Mouse (Mus musculus) CD4-positive helper T cell, adult 2 months (primary cell): Measurements from ENCODE around the gene AI597479.
"Not testable (repeated sequence)": the region's sequence is repeated elsewhere in the genome, so short reads cannot be mapped to it uniquely, and the experiment has no call there.

ENCODE experiments used
- DNase-seq: peaks from one replicate; pipeline ENCODE4 v3.0.0-alpha.2; 2012; ENCODE audit warnings: low read depth, missing footprints, low spot score

Gene AI597479

GRCm38 (mm10) chr1:43124726-43125125 lies 26.2 kb downstream of the AI597479 start:
- DNase-seq = no peak

GRCm38 (mm10) chr1:43127196-43127595 lies 28.7 kb downstream of the AI597479 start:
- no peak for DNase-seq

- no peak for DNase-seq
Measured at GRCm38 (mm10) chr1:43127820-43128610, 29.5 kb downstream of the AI597479 start.

- DNase-seq = no peak
Measured at GRCm38 (mm10) chr1:43130219-43130981, 31.9 kb downstream of the AI597479 start.

DNA sequence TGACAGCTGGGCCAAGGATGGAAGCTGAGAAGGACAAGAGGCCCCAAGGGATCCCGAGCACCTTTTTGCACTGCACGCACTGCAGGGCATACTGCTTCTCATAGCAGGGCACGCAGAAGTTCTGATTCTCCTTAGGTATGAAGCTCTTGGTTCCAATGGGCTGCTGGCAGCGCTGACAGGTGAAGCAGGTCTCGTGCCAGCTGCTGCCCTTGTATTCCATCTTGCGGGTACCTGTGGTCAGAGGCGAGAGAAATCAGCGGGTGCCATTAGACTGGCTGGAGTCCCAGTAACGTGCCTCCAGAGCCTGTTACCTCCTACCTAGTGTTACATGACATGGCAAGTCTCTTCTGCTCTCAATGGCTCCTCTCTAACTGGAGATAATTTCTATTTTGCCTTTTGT lies 33.1 kb downstream of the AI597479 start:
- DNase-seq = no peak

GRCm38 (mm10) chr1:43136488-43137029 lies 38.0 kb downstream of the AI597479 start:
- DNase-seq = not testable (repeated sequence)

DNA sequence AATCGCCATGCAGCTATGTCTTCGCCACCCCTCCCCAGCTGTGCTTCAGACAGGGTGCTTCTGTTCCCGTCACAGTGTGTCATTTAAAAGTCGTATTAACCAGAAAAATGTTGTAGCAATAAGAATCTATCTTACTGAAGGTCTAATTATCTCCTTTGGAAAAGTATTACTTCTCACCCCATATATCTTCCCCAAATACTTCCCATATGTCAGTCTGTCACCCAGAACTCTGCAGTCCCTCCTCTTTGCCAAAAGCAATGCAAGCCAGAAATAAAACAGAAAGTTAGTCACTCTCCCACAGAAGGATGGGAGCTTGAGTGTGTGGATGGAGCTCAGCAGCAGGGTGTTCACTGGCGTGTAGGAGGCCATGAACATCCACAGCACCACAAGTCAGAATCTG lies 38.8 kb downstream of the AI597479 start:
- no peak for DNase-seq

- DNase-seq = no peak
Measured at GRCm38 (mm10) chr1:43138268-43138812, 39.8 kb downstream of the AI597479 start.

GRCm38 (mm10) chr1:43139587-43140266 lies 41.2 kb downstream of the AI597479 start:
- peak; percentile 81 for DNase-seq

DNA sequence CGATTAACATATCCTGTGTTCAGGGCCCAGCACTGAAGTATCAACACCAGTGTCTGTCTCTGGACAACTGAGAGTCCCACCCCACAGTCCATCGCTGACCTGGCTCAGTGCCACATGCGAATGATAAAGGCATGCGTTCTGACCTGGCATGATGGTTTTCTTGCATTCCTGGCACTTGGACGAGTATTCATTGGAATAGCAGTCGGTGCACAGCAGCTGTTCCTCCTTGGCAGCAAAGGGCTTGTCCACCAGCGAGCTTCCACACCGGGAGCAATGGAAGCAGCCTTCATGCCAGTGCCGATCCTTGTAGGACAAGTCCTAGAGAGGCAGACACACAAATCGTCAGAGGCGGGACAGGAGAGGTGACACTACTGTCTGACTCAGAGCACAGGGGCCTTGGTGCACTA lies 43.0 kb downstream of the AI597479 start:
- no peak for DNase-seq

DNA sequence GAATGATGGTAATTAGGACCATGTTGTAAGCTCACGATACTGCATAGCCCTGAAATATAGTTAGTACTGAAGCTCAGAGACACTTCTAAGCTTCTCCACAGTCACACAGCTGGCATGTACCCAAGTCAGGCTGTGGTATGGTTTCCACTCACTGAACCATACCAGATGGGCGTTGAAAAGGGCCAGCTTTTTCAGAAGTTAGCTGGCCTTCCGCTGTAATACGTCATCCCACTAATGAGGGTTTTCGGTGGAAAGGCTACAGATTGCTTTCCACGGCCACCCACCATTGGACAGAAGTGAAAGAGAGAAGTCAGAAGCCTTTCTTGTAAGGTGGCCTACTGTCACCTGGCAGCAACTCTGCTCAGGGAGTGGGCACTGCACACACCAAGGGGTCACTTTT lies 44.3 kb downstream of the AI597479 start:
- DNase-seq = no peak

GRCm38 (mm10) chr1:43143284-43143683 lies 44.8 kb downstream of the AI597479 start:
- DNase-seq = no peak

DNA sequence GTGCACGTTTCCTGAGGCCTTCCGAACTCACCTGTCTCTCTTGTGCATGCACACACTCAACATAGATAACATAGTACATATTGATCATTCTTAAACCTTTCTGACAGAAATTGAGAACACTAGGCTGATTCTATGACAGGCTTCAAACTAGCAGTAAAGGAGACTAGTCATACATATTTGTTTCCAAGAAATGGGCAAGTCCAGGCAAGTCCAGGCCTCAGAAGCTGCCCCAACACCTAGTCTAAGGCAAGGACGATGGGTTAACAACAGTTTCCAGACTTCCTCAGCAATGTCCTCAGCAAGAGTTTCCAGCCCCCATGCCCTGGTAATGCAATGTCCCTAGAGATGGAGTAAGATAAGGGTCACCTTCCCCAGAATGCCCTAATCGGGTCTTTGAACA lies 45.3 kb downstream of the AI597479 start:
- no peak for DNase-seq

DNA sequence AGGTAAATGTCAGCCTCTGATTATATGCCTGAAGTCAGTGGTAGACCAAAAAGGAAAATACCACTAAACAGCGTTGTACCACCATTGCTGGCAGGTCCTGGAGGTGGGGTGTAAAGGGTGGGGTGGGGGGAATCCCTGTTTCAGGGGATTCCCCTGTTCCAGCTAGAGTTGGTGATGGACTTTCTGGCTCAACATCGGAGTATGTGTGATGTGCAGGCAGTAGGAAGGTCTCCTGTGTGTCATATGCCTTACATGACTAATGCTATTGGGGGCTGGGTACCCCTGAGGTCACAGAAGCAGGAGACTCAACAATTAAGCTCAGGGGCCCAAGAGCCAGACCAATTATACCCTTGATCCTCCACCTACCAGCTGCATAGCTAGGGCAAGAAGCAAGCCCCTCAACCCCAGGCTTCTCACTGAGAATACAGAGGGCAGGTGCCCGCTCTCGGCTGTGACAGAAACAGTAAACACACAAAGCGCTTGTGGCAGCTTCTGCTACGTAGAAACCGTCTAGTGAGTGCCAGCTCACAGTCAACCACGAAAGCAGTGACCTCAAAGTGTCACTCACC lies 45.9 kb downstream of the AI597479 start:
- DNase-seq = no peak

DNA sequence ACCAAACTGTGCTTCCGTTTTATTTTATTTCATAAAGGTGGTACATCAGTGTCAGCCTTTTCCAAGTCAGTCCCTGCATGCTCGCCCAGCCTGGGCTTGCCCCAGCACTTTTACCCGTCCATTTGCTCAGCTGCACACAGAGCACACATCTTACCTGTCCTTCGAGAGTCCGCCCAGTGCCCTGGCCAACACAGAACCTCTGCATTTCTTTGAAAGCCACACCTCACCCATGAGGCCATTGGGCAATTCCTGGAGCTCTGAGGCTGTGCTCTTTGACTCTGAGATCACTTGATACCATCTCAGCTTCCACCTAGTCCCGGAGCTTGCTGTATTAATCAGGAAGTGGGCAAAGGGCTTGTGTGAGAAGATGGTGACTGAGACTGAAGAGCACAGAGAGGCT lies 46.9 kb downstream of the AI597479 start:
- DNase-seq = no peak

GRCm38 (mm10) chr1:43147474-43147873 lies 49.0 kb downstream of the AI597479 start:
- no peak for DNase-seq

DNA sequence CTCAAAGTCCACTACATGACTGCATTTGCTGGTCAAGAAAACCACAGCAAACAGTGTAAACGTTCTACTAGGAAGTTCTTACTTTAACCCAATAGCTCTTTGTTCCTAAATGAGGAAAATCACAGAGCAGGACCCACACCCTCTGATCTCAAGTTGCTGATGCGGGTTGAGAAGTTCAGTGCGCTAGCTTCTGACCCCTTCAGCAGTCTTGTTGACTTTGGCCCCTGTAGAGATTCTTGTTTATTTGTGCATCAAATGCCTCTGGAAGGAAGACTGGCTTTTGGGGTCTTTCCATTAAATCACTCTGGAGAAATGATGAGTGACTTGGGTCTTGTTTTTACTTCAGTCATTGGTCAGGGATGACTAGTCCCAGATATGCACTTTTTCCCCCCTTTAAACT lies 51.7 kb downstream of the AI597479 start:
- DNase-seq = no peak

GRCm38 (mm10) chr1:43152626-43153025 lies 54.1 kb downstream of the AI597479 start:
- no peak for DNase-seq

DNA sequence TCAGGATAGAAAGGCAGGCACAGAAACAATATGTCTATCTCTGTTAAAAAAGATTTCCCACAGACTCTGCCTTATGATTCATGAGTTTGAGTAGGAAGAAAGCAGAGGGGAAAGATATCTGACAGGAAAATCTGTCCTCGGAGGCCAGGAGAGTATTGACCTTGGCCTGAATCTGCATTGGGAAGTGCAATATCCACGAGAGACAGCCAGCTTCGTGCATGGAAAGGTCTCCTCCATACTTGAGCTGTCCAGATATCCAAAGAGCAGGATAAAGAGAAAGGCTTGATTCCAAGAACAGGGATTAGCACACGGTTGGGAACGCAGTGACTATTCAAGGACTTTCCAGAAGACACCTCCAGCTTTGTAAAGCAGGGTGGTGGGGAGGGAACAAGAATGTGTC lies 55.0 kb downstream of the AI597479 start:
- no peak for DNase-seq

- DNase-seq = no peak
Measured at GRCm38 (mm10) chr1:43154491-43154890, 56.0 kb downstream of the AI597479 start.

- DNase-seq = no peak
Measured at GRCm38 (mm10) chr1:43157907-43158306, 59.4 kb downstream of the AI597479 start.
